Mouse (Mus musculus): Measurements from ENCODE around the gene Gtpbp3.

The Gtpbp3 gene

DNA sequence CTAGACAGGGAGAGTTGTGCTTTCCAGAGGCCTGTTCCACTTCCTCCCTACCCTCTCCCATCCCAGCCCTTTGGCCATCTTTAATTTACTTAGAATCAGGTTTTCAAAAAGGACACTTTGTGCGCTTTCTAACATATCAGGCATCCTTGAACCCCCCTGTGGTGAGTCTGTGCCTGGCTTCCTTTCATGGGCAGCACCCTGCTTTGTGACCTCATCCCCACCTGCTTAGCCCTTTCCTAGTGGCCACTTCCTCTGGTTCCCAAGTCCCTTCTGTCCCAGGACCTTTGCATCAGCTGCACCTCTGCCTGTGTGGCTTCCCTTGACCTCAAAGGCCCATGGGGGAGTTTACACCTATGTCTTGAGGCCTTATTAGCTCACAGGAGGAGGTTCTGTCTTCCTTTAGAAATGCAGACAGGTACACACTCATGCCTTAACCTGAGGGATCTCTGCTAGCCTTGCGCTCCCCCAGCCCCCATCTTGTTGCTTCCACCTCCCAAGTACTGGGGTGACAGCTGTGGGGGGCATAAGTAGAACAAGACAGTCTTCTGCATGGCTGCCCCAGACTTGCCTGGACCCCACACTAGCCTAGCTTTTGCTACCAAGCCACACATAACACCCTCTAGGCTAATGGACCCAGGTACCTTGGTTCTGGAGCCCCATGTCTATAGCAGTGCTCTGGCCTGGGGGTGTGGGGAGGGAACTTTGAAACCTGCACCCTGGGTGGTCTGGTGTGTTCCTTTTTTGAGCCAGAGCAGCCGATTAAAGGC lies 17.6 kb upstream of the Gtpbp3 start:
- DNase-seq (ENCODE audit: low spot score), result no peak

DNA sequence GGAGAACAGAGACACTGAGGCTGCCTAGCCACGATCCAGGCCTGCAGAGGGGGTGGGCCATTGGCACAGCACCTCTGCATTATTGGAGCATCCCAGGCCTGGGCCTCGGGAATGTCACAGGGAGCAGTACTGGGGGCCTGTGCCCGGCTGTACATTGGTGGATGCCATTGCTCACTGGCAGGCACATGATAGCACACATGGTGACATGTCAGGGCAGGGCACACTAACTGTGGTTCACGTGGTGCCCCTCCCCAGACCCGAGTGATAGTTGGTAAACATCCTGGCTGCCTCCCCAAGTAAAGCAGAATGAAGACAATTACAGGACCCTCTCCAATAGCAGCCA lies 17.0 kb upstream of the Gtpbp3 start:
- no peak for DNase-seq (ENCODE audit: low spot score)

DNA sequence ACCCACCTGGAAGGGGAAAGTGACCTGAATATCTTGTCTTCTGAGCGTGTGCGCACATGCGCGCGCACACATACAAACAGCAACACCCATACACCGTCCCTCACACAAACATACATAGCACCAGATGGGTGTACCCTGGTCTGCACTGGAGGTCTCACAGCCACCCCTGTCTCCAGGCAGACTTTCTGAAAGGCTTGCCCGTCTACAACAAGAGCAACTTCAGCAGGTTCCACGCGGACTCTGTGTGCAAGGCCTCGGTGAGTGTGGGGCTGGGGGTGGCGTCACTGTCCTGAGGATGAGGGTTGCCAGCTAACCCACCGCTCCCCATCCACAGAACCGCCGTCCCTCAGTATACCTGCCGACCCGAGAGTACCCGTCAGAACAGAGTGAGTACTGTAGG lies 16.0 kb upstream of the Gtpbp3 start:
- DNase-seq (ENCODE audit: low spot score), result no peak

DNA sequence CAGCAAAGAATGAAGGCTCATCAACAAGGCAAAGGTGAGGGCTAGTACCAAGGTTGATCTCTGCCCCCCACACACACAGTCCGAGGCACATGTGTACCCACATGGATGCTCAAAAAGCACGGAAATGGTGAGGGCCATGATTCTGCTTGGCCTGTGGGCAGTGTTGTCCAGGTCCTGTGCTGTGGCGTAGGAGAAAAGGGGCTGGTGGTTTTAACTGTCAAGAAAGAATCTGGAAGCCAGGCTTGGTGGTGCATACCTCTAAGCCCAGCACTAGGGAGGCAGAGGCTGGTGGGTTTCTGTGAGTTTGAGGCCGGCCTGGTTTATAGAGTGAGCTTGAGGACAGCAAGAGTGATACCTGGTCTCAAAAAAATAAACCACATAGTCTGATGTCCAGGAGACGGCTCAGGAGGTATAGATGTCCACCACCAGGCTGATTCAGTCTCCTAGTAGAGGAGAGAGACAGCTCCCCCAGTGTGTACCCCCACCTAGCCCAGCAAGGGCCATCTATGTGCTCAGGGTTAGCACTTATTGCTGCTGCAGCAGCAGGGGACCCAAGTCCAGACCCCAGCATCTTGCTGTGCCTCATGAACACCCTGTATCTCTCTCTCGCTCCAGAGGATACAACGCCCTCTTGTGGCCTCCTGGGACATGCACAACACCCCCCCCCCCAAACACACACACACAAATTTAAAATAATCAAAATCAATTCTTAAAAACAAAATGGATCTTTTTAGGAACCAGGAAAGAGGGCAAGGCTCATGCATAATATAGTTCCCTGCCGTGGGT lies 15.1 kb upstream of the Gtpbp3 start:
- no peak for DNase-seq (ENCODE audit: low spot score)

DNA sequence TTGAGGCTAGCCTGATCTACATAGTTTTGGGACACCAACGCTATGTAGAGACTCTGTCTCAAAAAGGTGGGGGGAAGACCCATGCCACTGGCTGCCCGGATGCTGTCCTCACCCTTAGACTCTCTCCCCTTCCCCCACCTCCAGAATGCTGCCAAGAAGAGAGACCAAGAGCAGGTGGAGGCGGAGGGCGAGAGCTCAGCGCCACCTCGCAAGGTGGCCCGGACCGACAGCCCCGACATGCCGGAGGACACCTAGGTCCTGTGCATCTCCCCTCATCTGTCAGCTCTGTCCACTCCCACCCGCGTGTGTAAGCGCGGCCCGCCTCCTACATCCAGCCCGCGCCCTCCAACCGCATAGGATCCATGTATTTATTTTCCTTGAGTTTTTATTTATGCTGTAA lies 13.6 kb upstream of the Gtpbp3 start:
- DNase-seq (ENCODE audit: low spot score), result no peak

DNA sequence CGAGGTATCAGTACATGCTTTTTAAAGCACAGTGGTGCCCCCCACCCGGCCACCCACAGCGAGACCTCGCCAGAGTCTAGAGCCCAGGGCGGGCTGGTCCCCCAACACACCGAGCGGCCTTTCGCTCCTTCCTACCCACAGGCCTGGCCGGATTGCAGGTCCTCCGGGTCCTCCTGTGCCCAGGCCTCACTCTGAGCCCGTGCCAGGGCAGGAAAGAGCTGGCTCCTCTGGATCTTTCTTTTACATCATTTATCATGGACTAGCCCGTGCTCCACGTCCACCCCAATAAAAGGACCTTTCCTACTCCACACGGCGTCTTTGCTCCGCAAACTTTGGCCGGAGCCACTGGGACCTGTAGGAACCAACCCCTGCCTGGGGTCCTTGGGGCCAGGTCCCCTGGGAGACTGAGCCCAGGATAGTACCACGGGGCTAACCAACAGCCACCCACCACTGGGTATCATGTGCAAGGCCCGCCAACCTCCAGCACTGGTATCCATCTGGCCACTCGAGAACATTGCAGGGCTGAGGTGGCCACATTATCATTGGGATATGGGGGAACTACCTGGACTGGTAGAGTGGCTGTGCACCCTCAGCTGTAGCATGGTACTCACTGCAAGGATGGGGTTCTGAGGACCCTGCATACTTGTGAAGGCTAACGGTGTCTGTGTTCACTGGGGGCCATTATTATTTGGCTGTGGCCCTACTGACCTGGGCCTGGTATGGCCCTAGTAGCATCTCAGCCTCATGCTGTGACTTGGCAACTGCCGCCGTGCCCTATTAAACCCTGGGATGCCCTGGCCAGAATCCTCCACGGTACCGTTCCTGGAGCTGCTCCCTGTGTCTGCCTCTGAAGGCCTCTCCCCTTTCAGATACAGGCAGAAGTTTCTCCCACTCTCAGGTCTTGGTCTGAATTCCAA lies 12.9 kb upstream of the Gtpbp3 start:
- no peak for DNase-seq (ENCODE audit: low spot score)

GRCm38 (mm10) chr8:71475702-71476075 lies 12.2 kb upstream of the Gtpbp3 start:
- no peak for DNase-seq (ENCODE audit: low spot score)

GRCm38 (mm10) chr8:71476099-71476940 lies 11.6 kb upstream of the Gtpbp3 start:
- peak; percentile 87 for DNase-seq (ENCODE audit: low spot score)

GRCm38 (mm10) chr8:71477196-71477845 lies 10.6 kb upstream of the Gtpbp3 start:
- DNase-seq (ENCODE audit: low spot score), result no peak

DNA sequence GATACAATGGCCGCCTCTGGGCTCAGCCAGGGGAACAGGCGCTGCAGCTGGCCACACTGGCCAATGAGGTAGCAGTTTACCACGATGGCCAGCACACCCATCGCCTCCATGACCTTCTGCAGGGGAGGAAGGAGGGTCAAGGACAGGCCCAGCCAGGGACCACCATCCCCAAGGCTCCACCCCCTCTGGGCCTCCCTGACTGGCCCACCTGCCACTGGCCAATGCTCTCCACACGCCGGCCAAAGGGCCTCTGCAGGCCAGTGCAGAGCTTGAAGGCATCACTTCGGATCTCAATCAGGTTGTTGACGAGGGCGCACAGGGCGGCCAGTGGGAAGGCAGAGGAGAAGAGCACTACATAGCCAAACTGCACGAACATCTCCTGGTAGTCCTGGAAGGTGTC lies 9.0 kb upstream of the Gtpbp3 start:
- DNase-seq (ENCODE audit: low spot score), result no peak

GRCm38 (mm10) chr8:71483932-71484331 lies 4.0 kb upstream of the Gtpbp3 start:
- DNase-seq (ENCODE audit: low spot score), result no peak

DNA sequence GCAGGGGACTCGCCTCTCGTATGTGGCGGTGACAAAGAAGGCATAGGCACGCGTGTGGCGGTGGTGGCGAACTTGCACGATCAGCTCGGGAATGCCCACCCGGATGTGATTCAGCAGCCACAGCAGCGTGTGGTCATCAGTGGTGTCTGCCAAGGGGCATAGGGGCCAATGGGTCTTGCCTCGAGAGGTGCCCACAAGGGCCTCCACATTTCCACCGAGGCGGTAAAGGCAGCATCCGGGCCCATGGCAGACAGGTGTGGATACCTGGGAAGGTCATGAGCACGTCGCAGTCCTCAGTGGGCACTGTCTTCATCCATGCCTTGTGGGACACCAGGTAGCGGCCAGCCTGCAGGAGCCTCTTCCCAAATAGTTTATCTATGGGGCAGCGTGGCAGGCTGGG lies 3.2 kb upstream of the Gtpbp3 start:
- no peak for DNase-seq (ENCODE audit: low spot score)

GRCm38 (mm10) chr8:71485142-71486135 lies 2.5 kb upstream of the Gtpbp3 start, which contains the start of gene Ano8:
Ano8 (minus strand) TSS chr8:71485963.
- DNase-seq (ENCODE audit: low spot score), result peak; percentile 93

DNA sequence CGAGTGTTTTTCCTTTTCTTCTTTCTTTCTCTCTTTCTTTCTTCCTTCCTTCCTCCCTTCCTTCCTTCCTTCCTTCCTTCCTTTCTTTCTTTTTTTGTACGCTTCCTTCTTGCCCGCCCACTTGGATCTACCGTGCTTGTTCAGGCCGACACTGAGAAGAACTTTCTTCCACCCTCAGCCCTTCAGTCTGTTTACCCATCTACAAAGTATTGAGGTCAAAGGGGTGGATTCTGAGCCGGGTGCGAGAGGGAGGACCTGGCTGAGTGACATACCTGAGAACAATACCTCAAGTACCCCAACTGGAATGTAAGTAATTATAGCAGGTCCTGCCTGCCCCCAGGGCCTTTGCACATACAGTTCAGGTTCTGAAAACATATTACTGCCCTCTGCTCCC lies 1.8 kb upstream of the Gtpbp3 start:
- DNase-seq (ENCODE audit: low spot score), result no peak

GRCm38 (mm10) chr8:71488454-71488853 lies 551 bp downstream of the Gtpbp3 start:
- DNase-seq (ENCODE audit: low spot score), result peak; percentile 98

DNA sequence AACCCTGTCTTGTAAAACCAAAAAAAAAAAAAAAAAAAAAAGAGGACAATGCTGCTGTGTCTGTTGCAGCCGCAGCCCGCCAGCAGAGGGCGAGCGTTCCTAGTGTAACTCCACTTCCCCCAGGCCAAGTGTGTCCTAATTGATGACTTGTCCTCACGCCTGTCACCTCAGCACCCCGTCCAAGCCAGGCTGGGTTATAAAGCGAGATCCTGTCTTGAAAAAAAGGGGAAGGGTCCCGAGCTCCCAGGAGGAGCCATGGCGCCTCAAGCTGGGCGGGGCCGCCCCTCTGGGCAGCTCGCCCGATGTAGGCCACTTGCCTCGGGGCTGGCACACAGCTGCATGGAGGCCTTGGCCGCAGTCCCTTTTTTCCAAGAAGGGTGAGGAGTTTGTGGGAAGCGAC lies 7.1 kb downstream of the Gtpbp3 start:
- DNase-seq (ENCODE audit: low spot score), result peak; percentile 94

DNA sequence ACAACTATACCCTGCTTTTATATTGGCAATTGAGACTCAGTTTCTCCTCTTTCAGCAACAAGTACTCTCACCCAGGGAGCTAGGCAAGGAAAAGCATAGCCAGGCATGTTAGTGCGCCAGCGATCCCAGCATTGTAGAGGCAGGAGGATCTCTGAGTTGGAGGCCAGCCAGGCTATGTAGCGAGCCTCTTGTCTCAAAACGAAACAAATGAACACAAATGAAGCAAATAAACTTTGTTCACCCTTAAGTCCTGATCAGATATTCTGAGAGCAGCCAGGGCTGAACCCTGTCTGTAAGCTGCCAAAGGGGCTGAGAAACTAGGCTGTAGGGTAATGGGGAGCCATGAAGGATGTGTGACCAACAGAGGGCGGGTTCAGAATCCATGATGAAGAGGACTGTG lies 7.9 kb downstream of the Gtpbp3 start:
- peak; percentile 53 for DNase-seq (ENCODE audit: low spot score)

DNA sequence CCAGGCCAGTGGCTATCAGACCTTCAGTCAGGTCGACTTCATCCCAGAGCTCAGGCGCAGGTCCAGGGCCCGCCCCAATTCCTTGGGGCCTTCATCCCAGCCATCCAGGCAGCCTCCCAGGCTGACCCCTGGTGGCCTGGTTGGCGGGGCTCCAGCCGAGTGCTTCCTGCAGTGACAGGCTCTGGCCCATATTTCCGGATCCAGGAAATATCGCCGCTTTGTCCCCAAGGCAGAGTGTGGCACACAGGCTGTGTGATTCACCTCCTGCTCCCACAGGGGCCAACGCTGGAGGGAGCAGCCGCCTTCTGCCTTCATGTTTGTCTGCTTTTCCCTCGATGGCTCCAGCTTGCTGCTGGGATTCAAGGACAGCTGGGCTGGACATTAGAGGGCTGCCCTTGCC lies 8.6 kb downstream of the Gtpbp3 start:
- peak; percentile 97 for DNase-seq (ENCODE audit: low spot score)

DNA sequence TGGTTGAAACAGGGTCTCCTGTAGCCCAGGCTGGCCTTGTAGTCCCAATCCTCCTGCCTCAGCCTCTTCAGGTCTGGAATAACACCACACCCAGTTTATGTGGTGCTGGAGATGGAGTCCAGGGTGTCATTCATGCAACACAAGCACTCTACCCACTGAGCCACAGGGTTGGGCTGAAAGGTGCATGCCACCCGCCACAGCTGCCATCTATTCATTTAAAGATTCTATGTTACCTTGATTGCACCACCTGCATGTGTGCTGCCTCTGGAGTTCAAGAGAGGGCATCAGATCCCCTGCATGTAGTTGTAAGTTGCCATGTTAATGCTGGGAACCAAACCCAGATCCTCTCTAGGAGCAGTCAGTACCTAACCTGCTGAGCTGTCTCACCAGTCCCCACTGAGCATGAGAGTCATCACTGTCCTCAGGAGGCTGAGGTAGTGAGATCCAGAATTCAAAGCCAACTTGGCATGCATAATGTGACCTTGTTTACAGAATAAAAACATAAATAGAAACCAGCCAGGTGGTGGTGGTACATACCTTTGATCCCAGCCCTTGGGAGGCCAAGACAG lies 9.3 kb downstream of the Gtpbp3 start:
- DNase-seq (ENCODE audit: low spot score), result no peak
